Mouse (Mus musculus) megakaryocyte, adult 5-6 weeks (primary cell): ENCODE data around the gene Nek3. TPM values are rescaled to one million over a fixed set of nuclear protein-coding genes. Genes with fewer than 3 reads are reported as not detected.

Experiments
- ATAC-seq: 2 replicates; pipeline ENCODE4 v1.8.0; 2016; ENCODE audit warnings: mild to moderate bottlenecking, inconsistent platforms; ENCODE audit not compliant: poor library complexity, severe bottlenecking
- total RNA-seq, 2 experiments: library from RNA; stranded (forward) in 1 of 2; stranded (reverse) in 1 of 2; fragments of 153-499, 151-499 nt in 1 of 2; fragments of 221-1000, 200-1000 nt in 1 of 2; gene quantifications; 2 replicates each; pipeline versions ENCODE4 v1.2.3 to v1.2.4; 2015 to 2017

The Nek3 gene
- total RNA-seq (2015) (1.2 and 2.3 TPM in 2 replicates), total RNA-seq (2017) (2.1 and 2.2 TPM in 2 replicates)

DNA sequence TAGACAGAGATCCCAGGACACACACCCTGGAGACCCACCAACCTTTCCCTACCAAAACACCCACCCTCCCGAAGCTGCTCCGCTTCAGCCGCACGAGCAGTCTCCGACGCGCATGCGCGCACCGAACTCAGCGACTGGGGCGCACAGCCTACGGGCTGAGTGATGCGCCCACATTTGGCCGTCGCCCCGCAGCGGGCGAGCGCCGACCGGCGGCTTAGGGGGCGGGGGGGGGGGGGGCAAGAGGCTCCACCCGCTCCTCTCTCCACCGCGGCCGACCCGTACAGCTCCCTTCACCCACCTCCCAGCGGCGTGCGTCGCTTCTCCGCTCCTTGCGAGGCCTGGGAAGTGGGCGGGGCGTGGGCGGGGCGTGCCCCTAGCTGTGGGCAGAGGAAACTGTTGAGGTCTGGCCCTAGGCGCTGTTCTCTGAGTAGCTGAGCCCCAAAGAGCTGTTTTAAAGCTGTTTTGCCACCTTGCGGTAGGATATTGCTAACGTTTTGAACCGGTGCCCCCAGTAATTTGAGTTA, at the start of gene Nek3:
Gene Nek3, minus strand, starts transcription at position 356 of the 524 bp plus-strand sequence.
- peak; percentile 96 for ATAC-seq

DNA sequence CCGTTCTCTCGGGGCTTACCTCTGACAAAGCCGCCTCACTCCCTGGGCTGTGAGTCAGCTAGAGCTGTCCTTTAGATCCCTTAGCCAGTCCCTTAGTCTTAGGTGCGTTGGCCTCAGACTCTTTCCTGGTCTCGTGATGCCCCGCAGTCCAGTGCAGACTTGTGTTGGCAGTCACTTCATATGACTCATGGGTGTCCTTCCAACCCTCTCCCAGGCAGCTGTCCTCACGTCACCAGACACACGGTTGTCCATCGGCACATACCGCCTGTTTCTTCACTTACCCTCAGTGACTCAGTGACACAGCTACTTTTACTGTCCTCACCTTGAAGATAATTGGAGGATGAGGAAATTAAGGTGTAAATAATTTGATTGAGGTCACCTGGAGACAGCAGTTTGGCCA, 48.6 kb upstream of the Nek3 start:
- no peak for ATAC-seq

DNA sequence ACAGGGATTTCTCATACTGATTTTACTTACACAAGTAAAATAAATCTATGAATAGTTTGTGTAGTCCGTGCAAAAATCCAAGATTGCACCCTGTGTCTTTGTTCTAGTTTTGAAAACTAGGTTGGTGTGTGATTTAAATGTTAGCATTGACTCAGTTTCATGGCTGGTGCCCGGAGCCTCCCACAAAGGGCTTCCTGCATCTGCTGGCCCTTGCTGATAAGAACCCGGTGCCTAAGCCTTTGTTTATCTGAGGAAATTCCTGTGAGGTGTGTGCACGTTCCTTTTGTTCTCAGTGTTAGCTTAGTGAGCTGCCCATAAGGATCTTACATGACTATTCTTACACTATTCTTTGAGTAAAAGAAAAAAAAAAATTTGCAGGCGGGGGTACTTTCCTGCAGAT, 42.8 kb upstream of the Nek3 start:
- no peak for ATAC-seq

DNA sequence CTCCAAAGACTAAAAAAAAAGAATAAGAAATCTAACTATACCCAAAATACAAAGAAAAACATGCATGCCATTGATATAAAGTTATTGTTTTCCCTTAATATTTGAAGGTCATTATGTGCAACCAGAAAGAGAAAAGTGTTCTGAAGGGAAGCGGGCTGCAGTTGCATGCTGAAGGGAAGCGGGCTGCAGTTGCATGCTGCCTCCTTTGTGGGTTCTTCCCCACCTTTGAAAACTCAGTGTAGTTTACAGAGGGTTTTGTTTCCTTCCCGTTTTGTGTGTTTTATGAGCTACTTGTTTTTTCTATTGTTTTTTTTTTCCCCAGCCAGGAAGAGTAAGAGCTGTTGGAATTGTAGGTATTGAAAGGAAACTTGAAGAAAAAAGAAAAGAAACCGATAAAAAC, 41.3 kb upstream of the Nek3 start:
- peak; percentile 69 for ATAC-seq

DNA sequence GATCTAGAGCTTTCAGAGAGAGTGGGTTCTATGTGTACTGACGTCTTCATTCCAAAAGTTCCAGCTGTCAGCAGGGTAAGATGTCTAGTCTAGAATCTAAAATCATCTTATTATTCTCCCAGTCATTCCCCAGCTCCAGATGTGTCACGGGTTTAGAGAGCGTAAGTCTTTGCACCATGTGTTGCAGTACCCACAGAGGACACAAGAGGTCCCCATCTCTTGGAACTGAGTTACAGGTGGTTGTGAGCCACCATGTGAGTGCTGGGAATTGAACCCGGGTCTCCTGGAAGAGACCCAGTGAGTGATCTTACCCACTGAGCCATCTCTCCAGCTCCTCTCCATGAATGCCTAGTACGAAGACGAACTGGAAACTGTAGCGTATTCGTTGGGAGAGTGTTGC, 33.2 kb upstream of the Nek3 start:
- no peak for ATAC-seq

DNA sequence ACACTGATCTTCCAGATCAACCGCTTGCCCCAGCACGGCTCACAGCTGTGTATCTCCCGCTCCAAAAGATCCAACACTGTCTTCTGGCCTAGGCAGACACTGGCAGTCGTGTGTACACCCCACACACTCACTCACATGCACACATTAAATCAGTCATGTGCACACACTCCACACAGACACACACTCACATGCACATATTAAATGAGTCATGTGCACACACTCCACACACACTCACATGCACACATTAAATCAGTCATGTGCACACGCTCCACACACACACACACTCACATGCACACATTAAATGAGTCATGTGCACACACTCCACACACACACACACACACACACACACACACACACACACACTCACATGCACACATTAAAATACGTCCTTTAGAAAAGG, 31.7 kb upstream of the Nek3 start:
- ATAC-seq: no peak

DNA sequence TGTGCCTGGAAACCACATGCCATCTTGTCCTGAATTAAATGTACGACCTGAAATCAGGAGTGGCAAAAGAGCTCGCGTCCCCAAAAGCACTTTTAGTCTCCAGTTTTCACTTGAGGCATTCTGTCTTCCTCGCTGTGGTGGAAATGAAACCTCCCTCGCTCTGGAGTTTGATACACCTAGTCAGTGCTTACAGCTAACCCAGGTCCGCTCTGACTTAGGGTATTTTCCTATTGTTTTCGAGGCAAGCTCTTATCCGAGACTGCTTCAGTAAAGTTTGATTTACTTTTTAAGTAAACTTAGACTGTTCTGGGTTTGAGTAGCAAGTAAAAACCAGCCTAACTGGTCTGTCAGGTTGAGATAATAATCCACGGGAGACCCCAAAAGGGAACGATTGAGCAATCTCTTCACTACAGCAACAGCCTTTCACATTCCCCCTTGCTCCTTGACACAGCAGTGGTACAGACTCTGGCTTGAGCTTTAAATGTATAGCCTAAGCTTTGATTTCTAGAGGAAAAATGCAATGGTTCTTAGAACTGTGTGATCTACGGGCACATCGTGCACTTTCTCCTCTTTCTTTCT, 27.3 kb upstream of the Nek3 start:
- ATAC-seq: peak; percentile 48

DNA sequence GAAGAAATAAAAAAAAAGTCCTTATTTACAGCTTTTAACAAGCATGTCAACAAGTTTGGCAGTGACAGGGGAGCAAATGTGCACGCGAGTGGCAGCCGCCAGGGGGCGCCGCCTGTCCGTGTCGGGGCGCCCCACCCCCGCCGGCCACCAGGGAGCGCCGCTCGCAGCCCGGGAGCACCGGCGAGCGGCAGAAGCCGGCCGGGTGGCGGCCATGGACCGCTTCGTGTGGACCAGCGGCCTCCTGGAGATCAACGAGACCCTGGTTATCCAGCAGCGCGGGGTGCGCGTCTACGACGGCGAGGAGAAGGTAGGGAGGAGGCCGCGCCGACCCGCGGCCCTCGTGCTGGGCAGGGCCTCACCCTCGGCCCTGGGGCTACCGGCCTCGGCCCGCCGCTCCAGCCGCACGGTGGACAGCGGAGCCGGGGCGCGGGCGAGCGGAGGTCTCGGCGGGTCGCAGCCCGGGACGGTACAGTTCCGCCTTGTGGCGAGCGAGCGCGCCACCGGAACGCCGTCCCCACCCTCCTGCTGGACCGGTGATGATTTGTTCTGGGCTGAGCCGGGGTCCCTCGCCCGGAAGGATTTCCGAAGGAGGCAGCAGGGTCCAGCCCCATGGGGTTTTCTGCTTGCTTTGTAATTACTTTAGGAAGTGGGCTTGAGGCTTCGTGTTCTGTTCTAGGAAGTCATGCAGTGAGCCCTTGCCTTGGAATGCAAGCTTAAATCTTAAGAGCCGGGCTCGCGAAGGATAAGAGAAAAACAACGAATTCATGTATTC, 26.6 kb upstream of the Nek3 start, which contains the start of gene Vps36:
Gene Vps36, plus strand, starts transcription at position 150 of the 772 bp plus-strand sequence.
- ATAC-seq: peak; percentile 95

DNA sequence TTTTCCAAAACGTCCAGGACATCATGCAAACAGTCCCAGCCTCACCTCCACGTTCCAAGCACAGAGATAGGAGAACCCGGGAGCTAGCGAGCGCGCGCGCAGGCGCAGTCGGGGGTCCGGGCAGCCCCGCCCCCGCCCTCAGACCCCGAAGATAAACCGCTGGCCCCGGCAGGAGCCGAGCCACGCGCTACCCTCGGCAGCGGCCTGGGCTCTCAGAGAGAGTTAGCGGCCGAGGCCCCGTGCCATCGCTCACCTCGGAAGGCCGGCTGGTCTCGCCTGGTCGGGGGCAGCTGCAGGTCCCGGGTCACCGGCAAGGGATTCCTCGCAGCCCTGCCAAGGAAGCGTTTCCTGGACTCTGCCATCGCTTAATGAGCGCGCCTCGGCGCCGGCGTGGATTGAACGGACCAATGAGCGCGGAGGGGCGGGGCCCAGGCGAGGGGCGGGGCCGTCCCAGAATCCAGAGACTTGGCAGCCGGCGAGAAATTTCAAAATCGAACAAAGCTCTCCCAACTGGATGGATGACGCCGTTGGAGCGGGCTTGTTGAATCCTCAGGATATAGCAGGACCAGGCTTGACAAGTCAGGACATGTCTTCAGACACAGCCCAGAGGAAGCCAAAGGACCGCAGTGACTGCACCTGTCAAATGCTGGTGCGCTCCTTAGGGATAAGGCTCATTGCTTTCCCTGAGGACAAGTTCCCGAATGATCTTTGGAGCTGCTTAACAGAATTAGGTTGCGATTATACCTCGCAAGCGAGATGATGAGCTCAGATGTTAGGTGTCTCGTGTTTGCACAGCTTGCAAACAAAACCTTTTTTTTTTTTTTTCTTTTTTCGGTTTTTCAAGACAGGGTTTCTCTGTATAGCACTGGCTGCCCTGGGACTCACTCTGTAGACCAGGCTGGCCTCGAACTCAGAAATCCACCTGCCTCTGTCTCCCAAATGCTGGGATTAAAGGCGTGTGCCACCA, 19.5 kb upstream of the Nek3 start, which contains the start of gene Ckap2:
Gene Ckap2, minus strand, starts transcription at position 389 of the 967 bp plus-strand sequence.
- ATAC-seq: peak; percentile 97

DNA sequence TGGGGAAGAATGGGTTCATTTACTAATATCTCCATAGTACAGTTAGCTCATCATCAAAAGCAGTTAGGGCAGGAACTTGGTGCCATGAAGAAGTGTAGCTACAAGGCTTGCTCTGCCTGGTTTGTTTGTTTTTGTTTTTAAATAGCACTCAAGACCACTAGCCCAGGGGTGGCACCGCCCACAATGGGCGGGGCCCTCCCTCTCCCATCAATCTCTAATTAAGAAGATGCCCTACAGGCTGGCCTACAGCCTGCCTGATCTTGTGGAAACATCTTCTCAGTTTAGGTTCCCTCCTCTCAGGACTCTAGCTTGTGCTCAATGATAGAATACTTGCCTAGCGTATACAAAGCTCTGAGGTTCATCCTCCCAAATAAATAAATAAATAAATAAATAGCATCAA, 18.6 kb upstream of the Nek3 start:
- peak; percentile 50 for ATAC-seq

DNA sequence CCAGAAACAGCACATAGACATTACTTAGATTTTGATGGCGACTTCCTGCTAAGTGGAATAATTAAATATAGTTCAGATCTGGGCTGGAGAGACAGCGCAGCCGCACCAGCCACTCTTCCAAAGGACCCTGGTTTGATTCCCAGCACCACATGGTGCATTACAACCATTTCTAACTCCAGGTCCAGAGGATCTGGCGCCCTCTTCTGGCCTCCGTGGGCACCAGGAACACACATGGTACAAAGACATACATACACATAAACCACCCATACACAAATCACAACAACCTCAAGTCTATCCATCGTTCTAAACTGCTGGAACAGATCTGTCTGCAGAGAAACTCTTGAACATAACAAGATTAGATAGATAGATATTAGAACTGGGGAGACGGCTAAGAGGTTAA, 9.7 kb upstream of the Nek3 start:
- no peak for ATAC-seq

DNA sequence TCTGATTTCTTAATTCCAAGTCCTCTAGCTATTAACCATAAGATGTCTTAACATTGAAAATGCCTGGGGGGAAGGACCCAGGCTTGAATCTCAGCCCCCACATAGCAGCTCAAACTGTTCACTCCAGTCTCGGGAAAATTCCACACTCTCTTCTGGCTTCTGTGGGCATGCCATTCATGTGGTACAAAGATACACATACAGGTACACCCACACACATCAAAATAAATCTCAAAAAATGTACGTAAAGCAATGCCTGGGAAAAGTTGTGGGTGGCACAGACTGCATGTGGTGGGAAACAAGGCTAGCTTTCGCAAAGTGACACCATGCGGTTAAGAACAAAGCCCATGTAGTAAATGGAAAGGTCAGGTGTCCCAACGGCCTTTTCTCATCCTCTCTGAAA, 2.9 kb upstream of the Nek3 start:
- no peak for ATAC-seq

DNA sequence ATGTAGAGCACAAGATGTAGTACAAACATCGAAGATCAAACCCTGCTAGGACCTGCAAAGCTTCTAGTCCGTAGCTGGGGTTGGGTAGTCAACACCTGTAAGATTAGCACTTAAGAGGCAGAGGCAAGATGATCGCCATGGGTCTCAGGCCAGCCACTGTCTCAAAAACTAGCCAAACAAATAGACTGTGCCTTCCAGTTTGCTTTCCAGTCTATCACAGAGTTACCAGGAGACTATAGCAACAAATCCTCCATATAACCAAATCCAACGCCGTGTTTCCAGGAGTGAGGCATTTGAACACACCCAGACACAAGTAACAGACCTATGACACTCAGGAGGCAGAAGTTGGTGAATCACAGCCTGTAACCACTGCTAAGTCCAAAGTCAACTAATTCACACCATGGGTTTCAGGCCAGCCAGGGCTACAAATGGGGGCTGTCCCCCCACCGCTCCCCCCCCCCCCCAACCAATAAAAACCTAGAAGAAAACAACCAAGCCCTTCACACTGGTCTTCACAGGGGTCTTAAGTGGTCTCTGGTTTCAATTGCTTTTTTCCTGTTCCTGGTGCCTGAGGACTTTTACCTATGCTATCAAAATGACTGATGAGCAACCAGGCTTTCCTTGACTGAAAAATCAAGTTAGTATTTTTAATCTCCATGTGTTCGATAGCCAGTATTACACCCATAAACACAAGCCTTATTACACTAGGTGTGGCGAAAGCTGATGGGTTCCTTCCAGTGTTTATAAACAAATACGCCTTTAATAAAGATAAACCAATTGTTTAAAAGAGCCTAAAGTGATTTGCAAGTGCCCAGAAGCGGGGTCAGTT, 770 bp downstream of the Nek3 start:
- peak; percentile 15; the same call in 1 of the 2 replicates for ATAC-seq

DNA sequence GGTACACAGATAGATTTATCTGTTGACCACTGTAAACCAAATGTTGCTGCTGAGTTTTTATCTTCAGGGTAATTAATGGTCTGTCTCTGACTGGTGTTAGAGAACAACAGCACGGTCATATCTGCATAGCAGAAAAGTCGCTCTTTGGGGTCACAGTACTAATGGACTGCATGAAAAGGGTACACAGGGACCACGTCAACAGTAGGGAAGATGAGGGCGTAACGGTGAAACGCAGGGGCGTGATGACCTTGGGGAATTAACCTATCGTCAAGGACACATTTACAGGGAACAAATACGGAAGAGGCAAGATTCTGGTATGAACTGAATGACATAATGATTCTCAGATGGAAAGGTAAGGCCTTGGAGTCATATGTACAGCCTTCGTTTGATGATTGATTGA, 1.8 kb downstream of the Nek3 start:
- no peak for ATAC-seq

DNA sequence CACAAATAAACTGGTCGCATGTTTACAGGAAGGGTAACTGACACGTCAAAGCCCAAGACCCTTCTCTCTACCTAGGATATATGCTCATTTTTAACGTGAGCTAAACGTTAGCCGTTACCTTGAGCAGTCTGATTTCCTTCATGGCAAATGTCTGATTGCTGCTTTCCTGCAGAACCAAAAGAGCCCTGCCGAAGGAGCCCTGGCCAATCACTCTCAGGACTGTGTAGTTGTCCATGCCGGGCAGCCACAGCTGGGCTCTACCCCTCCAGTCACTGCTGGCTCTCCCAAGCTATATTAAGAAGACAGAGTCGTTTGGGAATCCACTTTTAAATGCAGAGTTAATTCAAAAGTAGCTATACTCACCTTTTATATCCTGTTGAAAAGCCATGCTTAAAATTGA, 4.0 kb downstream of the Nek3 start:
- ATAC-seq: no peak

DNA sequence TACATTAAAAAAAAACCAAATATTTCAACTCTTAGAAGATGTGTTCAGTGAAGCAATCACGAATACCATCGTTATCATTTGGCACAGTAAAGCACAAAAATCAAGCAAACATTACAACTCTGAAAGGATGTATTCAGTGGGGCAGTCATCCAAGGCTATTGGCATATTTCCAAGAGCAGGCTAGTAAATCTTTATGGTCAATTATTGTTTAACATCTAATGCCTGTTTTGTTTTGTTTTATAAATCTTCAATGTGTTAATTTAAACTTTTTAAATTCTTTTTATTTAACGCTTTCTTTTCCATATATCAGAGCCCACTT, 15.9 kb downstream of the Nek3 start:
- no peak for ATAC-seq

DNA sequence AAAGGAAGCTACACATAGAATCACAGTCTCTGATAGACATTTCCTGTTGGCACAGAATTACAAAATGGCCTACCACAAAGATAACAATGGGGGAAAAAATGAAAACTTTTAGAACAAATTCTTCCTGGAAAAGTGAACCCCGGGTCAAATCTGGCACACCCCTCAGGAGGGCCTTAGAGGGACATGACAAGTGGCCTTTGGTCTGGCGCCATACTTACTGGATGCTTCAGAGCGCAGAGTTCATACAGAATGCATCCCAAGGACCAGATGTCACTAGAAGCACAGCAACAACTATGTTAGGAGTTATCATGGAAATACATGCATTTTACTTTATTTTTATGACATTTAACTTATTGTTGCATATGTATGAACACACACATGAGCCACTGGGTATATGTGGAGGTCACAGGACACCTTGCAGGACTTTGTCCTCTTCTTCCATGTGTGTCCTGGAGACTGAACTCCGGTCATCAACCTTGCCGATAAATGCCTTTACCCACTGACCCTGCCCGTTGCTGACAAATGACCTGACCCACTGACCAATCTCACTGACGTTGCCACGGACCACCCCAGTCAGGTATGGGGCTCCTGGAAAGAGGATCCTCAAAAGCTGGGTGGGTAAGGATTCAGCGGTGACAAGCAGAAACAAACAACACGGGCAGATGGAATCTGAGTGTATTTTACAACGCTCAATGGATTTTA, 16.4 kb downstream of the Nek3 start:
- ATAC-seq: no peak

DNA sequence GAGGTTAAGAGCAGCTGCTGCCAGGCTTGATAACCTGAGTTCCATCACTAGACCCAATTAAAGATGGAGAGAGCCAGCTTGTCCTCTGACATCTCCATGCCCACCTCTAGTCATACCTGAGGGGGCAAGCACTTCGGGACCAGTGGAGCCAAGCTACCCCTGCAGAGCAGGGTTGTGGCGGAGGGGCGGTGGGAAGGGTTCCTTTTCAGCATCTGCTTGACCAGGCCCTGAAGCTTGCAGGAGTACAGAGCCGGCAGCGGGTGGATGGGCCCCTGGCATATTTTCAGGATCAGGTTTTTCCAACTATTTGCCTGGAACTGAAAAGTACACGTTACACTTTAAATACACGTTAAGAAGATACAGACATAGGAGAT, 17.9 kb downstream of the Nek3 start:
- no peak for ATAC-seq

DNA sequence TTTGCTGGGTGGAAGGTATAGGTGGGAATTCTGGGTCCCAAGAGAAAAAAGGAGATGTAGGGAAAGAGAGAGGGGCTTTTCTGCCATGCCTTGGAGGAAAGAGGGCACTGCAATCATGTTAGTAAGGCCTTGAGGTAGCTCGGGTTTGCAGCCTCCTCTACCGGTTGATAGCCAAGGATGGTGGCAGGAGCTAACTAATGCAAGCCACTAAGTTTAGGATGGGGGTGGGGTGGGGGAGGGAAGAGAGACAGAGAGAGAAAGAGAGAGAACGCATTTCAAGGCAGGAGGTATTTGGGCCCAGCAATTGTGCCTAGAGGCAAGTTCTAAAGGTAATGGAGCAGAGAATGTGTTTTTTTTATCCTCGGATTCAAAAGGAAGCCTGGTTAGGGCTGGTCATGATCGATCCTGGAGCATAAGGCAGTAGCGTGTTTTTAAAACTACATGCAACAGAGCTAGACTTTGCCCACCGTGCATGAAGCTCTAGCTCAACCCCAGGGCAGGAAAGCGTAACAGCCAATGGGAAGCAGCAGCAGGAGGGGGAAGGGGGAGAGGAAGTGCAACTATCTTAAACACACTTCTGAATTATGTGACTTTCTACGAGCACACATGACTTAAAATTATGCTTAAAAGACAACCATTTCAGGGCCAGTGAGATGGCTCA, 18.4 kb downstream of the Nek3 start:
- no peak for ATAC-seq
